Mouse (Mus musculus): ENCODE results near the gene Ciita. TPM values are rescaled to one million over a fixed set of nuclear protein-coding genes. Genes with fewer than 3 reads are reported as not detected.

Gene Ciita
- polyA plus RNA-seq, 1 experiment from 2014 or later, result 0.31 TPM

GRCm38 (mm10) chr16:10441328-10441727, 38.5 kb upstream of the Ciita start:
- no peaks in the 10 kb centered on the region for H3K27me3 ChIP-seq (ENCODE audit: insufficient read depth, low read length)
- no peak overlapping the region for H3K27ac ChIP-seq (ENCODE audit: low read depth)
- no peak for DNase-seq
- no peak for ATAC-seq
- no peaks in the 10 kb centered on the region for H3K9me3 ChIP-seq (ENCODE audit: low read length)
- no peaks in the 10 kb centered on the region for H3K4me1 ChIP-seq (ENCODE audit: insufficient read depth)
- TF ChIP-seq CTCF (IDR thresholded peaks at IDR 0.05; ENCODE audit: low read depth), result no peak
- no peak for TF ChIP-seq EP300 (IDR thresholded peaks at IDR 0.05; ENCODE audit: low read depth)
- no peak overlapping the region for H3K4me3 ChIP-seq (ENCODE audit: low read depth, low read length)
- H3K4me2 ChIP-seq (ENCODE audit: low read depth, low read length), result no peak overlapping the region
- WGBS (ENCODE audit: insufficient replicate concordance), result 53% methylated on average over 6 of the region's 6 CpGs
- H3K9ac ChIP-seq (replicated peaks), result no peak overlapping the region
- no peaks in the 10 kb centered on the region for H3K36me3 ChIP-seq (replicated peaks; ENCODE audit: insufficient read depth, low read length)

DNA sequence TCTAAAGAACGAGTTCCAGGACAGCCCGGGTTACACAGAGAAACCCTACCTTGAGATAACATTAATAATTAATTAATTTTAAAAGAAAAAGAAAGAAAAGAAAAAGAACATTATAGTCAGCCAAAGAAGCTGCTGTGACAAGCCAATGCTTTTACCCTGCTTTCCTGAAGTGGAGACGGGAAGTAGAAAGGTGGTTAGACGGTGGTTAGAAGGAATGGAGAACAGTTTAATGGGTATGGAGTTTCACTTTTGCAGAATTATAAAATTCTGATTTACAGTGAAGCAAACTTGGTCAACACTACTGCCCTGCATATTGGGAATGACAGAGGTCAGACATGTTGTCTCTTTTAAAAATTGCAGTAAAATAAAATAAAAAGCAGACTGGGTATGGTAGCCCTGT, 38.1 kb upstream of the Ciita start:
- no peak overlapping the region for H3K4me2 ChIP-seq (ENCODE audit: low read depth, low read length)
- no peak overlapping the region for H3K9ac ChIP-seq (replicated peaks)
- no peaks in the 10 kb centered on the region for H3K36me3 ChIP-seq (replicated peaks; ENCODE audit: insufficient read depth, low read length)
- H3K27ac ChIP-seq (ENCODE audit: low read depth), result no peak overlapping the region
- WGBS (ENCODE audit: insufficient replicate concordance), result 67% methylated on average over 4 of the region's 4 CpGs
- no peak for TF ChIP-seq EP300 (IDR thresholded peaks at IDR 0.05; ENCODE audit: low read depth)
- TF ChIP-seq CTCF (IDR thresholded peaks at IDR 0.05; ENCODE audit: low read depth), result no peak
- ATAC-seq (no peak), DNase-seq (no peak)
- H3K4me1 ChIP-seq (ENCODE audit: insufficient read depth), result no peaks in the 10 kb centered on the region
- H3K9me3 ChIP-seq (ENCODE audit: low read length), result no peaks in the 10 kb centered on the region
- no peaks in the 10 kb centered on the region for H3K27me3 ChIP-seq (ENCODE audit: insufficient read depth, low read length)
- no peak overlapping the region for H3K4me3 ChIP-seq (ENCODE audit: low read depth, low read length)

GRCm38 (mm10) chr16:10443723-10444122, 36.1 kb upstream of the Ciita start:
- Histone ChIP-seq H3K9me3 (ENCODE audit: low read length) (no peaks in the 10 kb centered on the region), H3K27ac (ENCODE audit: low read depth) (no peak overlapping the region), H3K9ac (replicated peaks) (no peak overlapping the region), H3K4me2 (ENCODE audit: low read depth, low read length) (no peak overlapping the region), H3K4me3 (ENCODE audit: low read depth, low read length) (no peak overlapping the region), H3K4me1 (ENCODE audit: insufficient read depth) (peaks cover 8% of the 10 kb centered on the region; the same call in 1 of the 2 replicates), H3K27me3 (ENCODE audit: insufficient read depth, low read length) (no peaks in the 10 kb centered on the region), H3K36me3 (replicated peaks; ENCODE audit: insufficient read depth, low read length) (no peaks in the 10 kb centered on the region)
- TF ChIP-seq EP300 (IDR thresholded peaks at IDR 0.05; ENCODE audit: low read depth), result no peak
- no peak for TF ChIP-seq CTCF (IDR thresholded peaks at IDR 0.05; ENCODE audit: low read depth)
- no peak for DNase-seq
- no peak for ATAC-seq

DNA sequence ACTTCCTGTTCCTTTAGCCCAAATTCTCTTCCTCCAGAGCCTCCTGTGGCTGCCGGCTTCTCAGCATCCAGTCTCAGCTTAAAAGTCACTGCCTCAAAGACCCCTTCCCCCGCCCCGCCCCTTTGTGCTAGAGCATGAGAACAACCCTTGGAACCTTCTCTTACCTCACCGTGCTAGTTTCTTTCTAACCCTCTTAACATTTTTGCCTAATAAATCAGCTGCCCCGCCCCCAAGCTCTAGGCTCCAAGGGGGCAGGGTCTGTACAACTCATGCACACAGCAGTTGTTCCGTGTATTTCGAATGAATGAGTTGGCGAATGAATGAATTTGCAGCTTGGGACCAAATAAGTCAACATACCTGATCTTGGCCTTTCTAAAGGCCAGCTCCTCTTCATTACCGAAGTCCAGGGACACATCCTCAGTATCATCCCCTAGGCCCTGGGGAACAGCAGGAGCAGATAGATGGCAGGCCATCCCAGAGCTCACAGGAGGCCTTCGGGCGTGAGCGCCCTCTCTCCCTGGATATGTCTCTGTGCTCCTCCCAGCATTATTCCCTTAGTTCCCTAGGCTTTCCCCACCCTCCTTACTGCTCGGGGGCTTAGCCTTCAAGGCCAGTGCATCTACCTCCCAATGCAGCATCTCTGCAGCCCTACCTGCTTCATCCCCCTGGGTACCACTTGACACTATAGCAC, 33.1 kb upstream of the Ciita start:
- Histone ChIP-seq H3K4me2 (ENCODE audit: low read depth, low read length) (0 out of 2 replicates have a peak overlapping the region, but pooled peaks have one; percentile 38), H3K36me3 (replicated peaks; ENCODE audit: insufficient read depth, low read length) (no peaks in the 10 kb centered on the region), H3K9me3 (ENCODE audit: low read length) (no peaks in the 10 kb centered on the region), H3K4me1 (ENCODE audit: insufficient read depth) (peaks cover 15% of the 10 kb centered on the region), H3K27me3 (ENCODE audit: insufficient read depth, low read length) (no peaks in the 10 kb centered on the region), H3K9ac (replicated peaks) (no peak overlapping the region), H3K4me3 (ENCODE audit: low read depth, low read length) (no peak overlapping the region), H3K27ac (ENCODE audit: low read depth) (no peak overlapping the region)
- no peak for DNase-seq
- TF ChIP-seq CTCF (IDR thresholded peaks at IDR 0.05; ENCODE audit: low read depth), result no peak
- no peak for TF ChIP-seq EP300 (IDR thresholded peaks at IDR 0.05; ENCODE audit: low read depth)
- ATAC-seq, result no peak
- 51% methylated on average over 13 of the region's 13 CpGs for WGBS (ENCODE audit: insufficient replicate concordance)

DNA sequence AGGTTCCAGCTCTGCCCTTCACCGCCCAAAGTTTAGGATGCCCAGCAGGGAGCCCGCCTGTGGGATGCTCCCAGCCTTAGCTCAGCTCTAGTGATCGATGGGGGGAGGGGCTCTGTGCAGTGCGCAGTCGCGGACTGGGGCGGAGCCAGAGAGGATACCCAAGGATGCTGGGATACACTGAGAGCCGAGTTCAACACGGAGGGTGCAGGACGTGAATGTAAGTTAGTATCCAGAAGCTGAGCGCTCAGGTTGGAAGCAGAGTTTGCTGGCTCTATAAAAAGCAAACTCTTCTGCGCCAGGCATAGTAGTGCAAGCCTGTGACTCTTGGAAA, 32.6 kb upstream of the Ciita start, which contains the start of gene Tvp23a:
Gene Tvp23a (minus strand): TSS at position 99 of the 331 bp plus-strand sequence.
- ATAC-seq (peak; percentile 45; the same call in 1 of the 2 replicates), DNase-seq (peak; percentile 61)
- Histone ChIP-seq H3K4me3 (ENCODE audit: low read depth, low read length) (no peak within 1 kb of the TSS), H3K9me3 (ENCODE audit: low read length) (no peaks in the 10 kb centered on the region), H3K9ac (replicated peaks) (no peak within 1 kb of the TSS), H3K27me3 (ENCODE audit: insufficient read depth, low read length) (no peaks in the 10 kb centered on the region), H3K36me3 (replicated peaks; ENCODE audit: insufficient read depth, low read length) (no peaks in the 10 kb centered on the region), H3K27ac (ENCODE audit: low read depth) (no peak within 1 kb of the TSS), H3K4me2 (ENCODE audit: low read depth, low read length) (peak within 1 kb of the TSS; percentile 38), H3K4me1 (ENCODE audit: insufficient read depth) (peaks cover 20% of the 10 kb centered on the region)
- 23% methylated on average over 12 of the region's 12 CpGs for WGBS (ENCODE audit: insufficient replicate concordance)
- TF ChIP-seq EP300 (IDR thresholded peaks at IDR 0.05; ENCODE audit: low read depth) (no peak), CTCF (IDR thresholded peaks at IDR 0.05; ENCODE audit: low read depth) (no peak)

GRCm38 (mm10) chr16:10447781-10448180, 32.1 kb upstream of the Ciita start:
- no peaks in the 10 kb centered on the region for H3K36me3 ChIP-seq (replicated peaks; ENCODE audit: insufficient read depth, low read length)
- no peak overlapping the region for H3K4me3 ChIP-seq (ENCODE audit: low read depth, low read length)
- H3K9me3 ChIP-seq (ENCODE audit: low read length), result no peaks in the 10 kb centered on the region
- WGBS (ENCODE audit: insufficient replicate concordance), result 30% methylated on average over 2 of the region's 2 CpGs
- no peak overlapping the region for H3K9ac ChIP-seq (replicated peaks)
- H3K27me3 ChIP-seq (ENCODE audit: insufficient read depth, low read length), result no peaks in the 10 kb centered on the region
- no peak overlapping the region for H3K27ac ChIP-seq (ENCODE audit: low read depth)
- ATAC-seq, result no peak
- H3K4me1 ChIP-seq (ENCODE audit: insufficient read depth), result peaks cover 25% of the 10 kb centered on the region
- no peak overlapping the region for H3K4me2 ChIP-seq (ENCODE audit: low read depth, low read length)
- no peak for DNase-seq
- TF ChIP-seq EP300 (IDR thresholded peaks at IDR 0.05; ENCODE audit: low read depth), result no peak
- TF ChIP-seq CTCF (IDR thresholded peaks at IDR 0.05; ENCODE audit: low read depth), result no peak
